Mouse (Mus musculus) forebrain, postnatal 0 days (tissue): ENCODE measurements around the gene Clstn2. TPM values are rescaled to one million over a fixed set of nuclear protein-coding genes. Genes with fewer than 3 reads are reported as not detected.

Source experiments
- ATAC-seq: fragments of 200-750 bp; cut with Nextera tagmentation; 2 replicates; pipeline ENCODE4 v1.8.0; 2017; ENCODE audit warnings: mild to moderate bottlenecking, moderate library complexity
- DNase-seq: peaks from one replicate; pipeline ENCODE4 v3.0.0-alpha.2; 2015
- H3K27ac ChIP-seq: fragments of 300-500 bp; sonication (generic); 2 replicates; pipeline ENCODE4 v1.5.1; 2014; ENCODE audit warnings: low read depth, mild to moderate bottlenecking, antibody characterized with exemption, low read length, moderate library complexity, mixed read lengths
- H3K27me3 ChIP-seq: fragments of 300-500 bp; sonication (generic); 2 replicates; pipeline ENCODE4 v1.6.1; 2014; ENCODE audit warnings: mild to moderate bottlenecking, low read length, mixed read lengths; ENCODE audit not compliant: insufficient read depth
- H3K36me3 ChIP-seq: fragments of 300-500 bp; sonication (generic); 2 replicates; pipeline ENCODE4 v1.6.1; 2014; ENCODE audit warnings: mild to moderate bottlenecking, moderate library complexity; ENCODE audit not compliant: insufficient read depth
- H3K4me1 ChIP-seq: fragments of 300-500 bp; sonication (generic); 2 replicates; pipeline ENCODE4 v1.6.1; 2014; ENCODE audit warnings: antibody characterized with exemption; ENCODE audit not compliant: insufficient read depth
- H3K4me2 ChIP-seq: fragments of 300-500 bp; sonication (generic); 2 replicates; pipeline ENCODE4 v1.6.1; 2014; ENCODE audit warnings: low read depth, mild to moderate bottlenecking, moderate library complexity
- H3K4me3 ChIP-seq: fragments of 300-500 bp; sonication (generic); 2 replicates; pipeline ENCODE4 v1.5.1; 2014; ENCODE audit warnings: low read depth, low read length, mixed read lengths
- H3K9ac ChIP-seq: fragments of 300-500 bp; sonication (generic); 2 replicates; pipeline ENCODE4 v1.6.1; 2014; ENCODE audit warnings: mild to moderate bottlenecking
- H3K9me3 ChIP-seq: fragments of 300-500 bp; sonication (generic); 2 replicates; pipeline ENCODE4 v1.6.1; 2016; ENCODE audit warnings: low read length
- CTCF ChIP-seq: sonication (generic); IDR thresholded peaks from 2 replicates; pipeline ENCODE4 v1.5.1; 2016; ENCODE audit warnings: antibody characterized with exemption, control low read depth, low read depth
- WGBS: fragments of 180-500 bp; shearing (Covaris S2); extraction: QIAGEN DNeasy Blood & Tissue Kit; methylation state at CpG from one replicate; pipeline ENCODE4 v1.1.7; 2014; 5-methylcytosine and 5-hydroxymethylcytosine counted together
- polyA plus RNA-seq: library from polyadenylated mRNA; unstranded; fragments of >200 nt; fragmentation: Nextera tagmentation; extraction: Ambion mirVana; gene quantifications from 2 replicates; pipeline ENCODE4 v1.2.1, GENCODE M21; 2015
- total RNA-seq: library from RNA; depleted of rRNA; stranded (reverse); fragments of >200 nt; gene quantifications from 2 replicates; pipeline ENCODE4 v1.2.3, GENCODE M21; 2014

The Clstn2 gene
- total and polyA plus RNA-seq, 2 experiments from 2014 or later, result 13.0 to 58.7 TPM

GRCm38 (mm10) chr9:97495056-97495455, 537.9 kb downstream of the Clstn2 start:
- DNase-seq (peak; percentile 27), ATAC-seq (no peak)
- 84% methylated on average over 6 of the region's 6 CpGs for WGBS
- Histone ChIP-seq H3K9ac (no peak overlapping the region), H3K27ac (no peak overlapping the region), H3K36me3 (no peaks in the 10 kb centered on the region), H3K4me1 (no peaks in the 10 kb centered on the region), H3K27me3 (no peaks in the 10 kb centered on the region), H3K9me3 (no peaks in the 10 kb centered on the region), H3K4me2 (no peak overlapping the region), H3K4me3 (no peak overlapping the region)
- no peak for TF ChIP-seq CTCF

GRCm38 (mm10) chr9:97491626-97492025, 541.4 kb downstream of the Clstn2 start:
- no peak overlapping the region for H3K4me3 ChIP-seq
- no peak overlapping the region for H3K4me2 ChIP-seq
- H3K9ac ChIP-seq, result no peak overlapping the region
- no peak for TF ChIP-seq CTCF
- H3K27ac ChIP-seq, result no peak overlapping the region
- no peaks in the 10 kb centered on the region for H3K27me3 ChIP-seq
- H3K4me1 ChIP-seq, result no peaks in the 10 kb centered on the region
- H3K9me3 ChIP-seq, result no peaks in the 10 kb centered on the region
- H3K36me3 ChIP-seq, result no peaks in the 10 kb centered on the region
- WGBS, result 91% methylated on average over 2 of the region's 2 CpGs
- no peak for ATAC-seq
- no peak for DNase-seq

DNA sequence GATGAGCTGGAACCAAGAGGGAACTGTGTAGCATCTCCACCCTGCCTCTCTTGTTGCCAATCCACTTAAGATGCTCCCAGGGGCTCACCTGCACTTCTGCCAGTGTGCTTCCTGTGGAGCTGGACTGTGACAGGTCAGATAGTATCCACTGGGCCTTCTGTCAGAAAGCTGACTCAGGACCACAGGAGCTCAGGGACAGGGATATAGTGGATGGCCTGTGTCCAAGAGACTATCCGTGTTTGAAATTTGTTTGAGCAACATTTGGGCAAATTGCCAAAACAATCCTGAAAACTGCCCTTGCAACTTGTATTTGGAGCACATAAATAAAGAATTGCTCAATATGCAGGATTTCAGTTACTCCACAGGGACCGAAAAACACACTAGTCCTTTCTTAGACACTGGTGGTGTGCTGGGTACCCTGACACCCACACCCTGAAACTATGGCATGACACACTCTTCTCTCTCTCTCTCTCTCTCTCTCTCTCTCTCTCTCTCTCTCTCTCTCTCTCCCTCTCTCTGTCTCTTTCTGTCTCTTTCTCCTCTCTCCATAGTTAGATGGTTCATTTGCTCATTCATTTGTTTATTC, 542.3 kb downstream of the Clstn2 start:
- WGBS, result 37% methylated on average over 2 of the region's 2 CpGs
- ATAC-seq (no peak; the same call in 1 of the 2 replicates), DNase-seq (peak; percentile 12)
- Histone ChIP-seq H3K27ac (no peak overlapping the region), H3K36me3 (no peaks in the 10 kb centered on the region), H3K9ac (no peak overlapping the region), H3K4me2 (no peak overlapping the region), H3K4me1 (no peaks in the 10 kb centered on the region), H3K9me3 (no peaks in the 10 kb centered on the region), H3K27me3 (no peaks in the 10 kb centered on the region), H3K4me3 (no peak overlapping the region)
- no peak for TF ChIP-seq CTCF

DNA sequence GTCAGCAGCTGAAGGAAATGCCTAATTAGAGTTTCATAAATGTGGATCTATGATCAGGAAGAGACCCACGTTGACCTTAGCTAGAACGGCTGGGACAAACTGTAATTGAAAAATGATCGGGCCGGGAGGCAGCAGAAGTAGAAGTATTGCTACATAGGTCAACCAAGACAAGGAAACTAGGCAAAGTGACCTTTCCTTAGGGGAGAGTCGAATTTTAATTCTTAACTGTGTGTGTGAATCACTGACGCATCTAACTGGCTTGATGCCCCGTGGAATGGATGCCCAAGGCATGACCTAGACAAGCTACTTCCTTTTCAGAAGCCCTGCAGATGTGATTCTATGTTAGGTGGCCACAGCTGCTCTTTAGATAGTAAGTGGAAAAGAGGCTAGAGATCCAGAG, 546.2 kb downstream of the Clstn2 start:
- Histone ChIP-seq H3K27me3 (no peaks in the 10 kb centered on the region), H3K36me3 (no peaks in the 10 kb centered on the region), H3K4me3 (no peak overlapping the region), H3K9ac (no peak overlapping the region), H3K4me2 (no peak overlapping the region), H3K9me3 (no peaks in the 10 kb centered on the region), H3K27ac (no peak overlapping the region), H3K4me1 (no peaks in the 10 kb centered on the region)
- no peak for ATAC-seq
- no peak for TF ChIP-seq CTCF
- WGBS, result 86% methylated on average over 7 of the region's 7 CpGs
- no peak for DNase-seq

DNA sequence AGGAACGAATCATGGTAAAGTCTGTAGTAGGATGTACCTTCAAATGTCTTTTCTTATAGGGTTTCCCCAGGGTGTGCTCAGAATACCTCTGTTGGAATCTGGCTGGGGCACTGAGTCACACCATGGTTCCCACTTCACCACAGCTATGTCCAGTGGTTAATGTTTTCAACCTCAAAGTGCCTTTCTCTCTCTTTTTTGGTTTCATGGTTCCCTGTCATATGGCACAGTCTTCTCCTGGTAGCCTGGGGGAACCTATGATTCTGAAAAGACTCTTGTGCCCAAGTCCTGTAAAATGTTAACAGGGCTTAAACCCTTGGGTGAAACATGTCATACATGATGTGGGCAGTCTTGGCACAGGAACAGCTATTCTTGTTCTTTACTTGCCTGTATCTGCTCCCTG, 551.8 kb downstream of the Clstn2 start:
- 0 out of 2 replicates have a peak, but pooled peaks cover 2% of the 10 kb centered on the region for H3K36me3 ChIP-seq
- no peaks in the 10 kb centered on the region for H3K9me3 ChIP-seq
- H3K27ac ChIP-seq, result no peak overlapping the region
- H3K4me3 ChIP-seq, result no peak overlapping the region
- no peak overlapping the region for H3K4me2 ChIP-seq
- no peaks in the 10 kb centered on the region for H3K4me1 ChIP-seq
- 73% methylated on average over 1 of the region's 1 CpGs for WGBS
- H3K27me3 ChIP-seq, result no peaks in the 10 kb centered on the region
- no peak overlapping the region for H3K9ac ChIP-seq
- no peak for DNase-seq
- ATAC-seq, result no peak
- TF ChIP-seq CTCF, result no peak

DNA sequence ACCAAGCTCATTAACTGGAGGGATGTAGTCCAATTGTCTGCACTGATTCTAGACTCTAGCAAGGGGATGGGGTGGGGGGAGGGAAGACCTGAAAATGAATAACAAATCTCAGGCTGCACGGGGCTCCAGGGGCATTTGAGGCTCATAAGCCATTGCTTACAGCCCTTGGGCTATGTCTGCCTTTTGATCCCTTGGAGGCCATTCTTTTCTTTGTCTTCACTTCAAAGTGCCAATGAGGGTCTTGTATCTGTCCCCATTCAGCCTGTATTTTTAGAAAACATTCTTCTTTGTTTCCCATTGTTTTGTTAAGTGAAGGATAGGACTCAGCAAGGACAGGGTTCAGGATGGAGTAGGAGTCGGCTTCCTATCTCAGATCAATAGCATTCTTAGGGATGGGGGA, 556.0 kb downstream of the Clstn2 start:
- Histone ChIP-seq H3K27me3 (no peaks in the 10 kb centered on the region), H3K4me2 (no peak overlapping the region), H3K9ac (no peak overlapping the region), H3K9me3 (peaks cover 4% of the 10 kb centered on the region; the same call in 1 of the 2 replicates), H3K27ac (no peak overlapping the region), H3K4me1 (no peaks in the 10 kb centered on the region), H3K36me3 (0 out of 2 replicates have a peak, but pooled peaks cover 2% of the 10 kb centered on the region), H3K4me3 (no peak overlapping the region)
- TF ChIP-seq CTCF, result no peak
- WGBS, result 23% methylated on average over 2 of the region's 2 CpGs
- no peak for DNase-seq
- no peak for ATAC-seq

DNA sequence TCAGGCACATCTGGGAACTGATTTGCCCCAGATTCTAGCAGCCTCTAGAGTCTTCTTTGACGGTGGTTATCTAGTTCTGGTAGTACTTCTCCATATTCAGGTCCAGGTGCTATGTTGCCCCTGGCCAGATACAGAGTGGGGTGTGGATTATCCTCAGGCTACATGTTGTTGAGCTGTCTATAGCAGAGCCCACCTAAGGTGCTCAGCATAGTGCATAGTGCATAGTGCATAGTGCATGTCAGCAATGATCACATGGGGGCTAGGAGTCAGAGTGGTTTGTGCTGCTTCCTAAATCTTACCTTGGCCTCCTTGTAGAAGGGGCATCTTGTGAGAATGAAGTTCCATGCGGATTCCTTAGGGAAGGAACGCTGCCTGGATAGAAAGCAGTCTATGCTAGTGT, 556.5 kb downstream of the Clstn2 start:
- ATAC-seq (no peak), DNase-seq (no peak)
- H3K9me3 ChIP-seq, result peaks cover 4% of the 10 kb centered on the region; the same call in 1 of the 2 replicates
- H3K4me1 ChIP-seq, result no peaks in the 10 kb centered on the region
- WGBS, result 88% methylated on average over 3 of the region's 3 CpGs
- no peak overlapping the region for H3K9ac ChIP-seq
- no peak overlapping the region for H3K4me2 ChIP-seq
- TF ChIP-seq CTCF, result no peak
- no peak overlapping the region for H3K27ac ChIP-seq
- no peaks in the 10 kb centered on the region for H3K27me3 ChIP-seq
- H3K4me3 ChIP-seq, result no peak overlapping the region
- 0 out of 2 replicates have a peak, but pooled peaks cover 2% of the 10 kb centered on the region for H3K36me3 ChIP-seq
